ENCODE assay signal across 33 mouse cellular contexts in genomic region chr17:85780477-85780876, GRCm38 (mm10).
"Had no signal": no experiment of that assay in that cellular context is flagged by ENCODE, and none has a peak within 500 bp of the region (broad histone marks: within the 10 kb centered on the region; RNA-seq: fewer than 3 reads in every experiment).

No protein-coding gene starts in this region.

- ATAC-seq: hindbrain, embryonic 16.5 days; hindbrain, postnatal 0 days; inflammation-experienced regulatory T-cells, adult 6 months; intestine, embryonic 15.5 days; intestine, embryonic 16.5 days; intestine, postnatal 0 days had no signal

- H3K9ac ChIP-seq: heart, embryonic 12.5 days; heart, embryonic 13.5 days; heart, embryonic 15.5 days; hindbrain, embryonic 12.5 days; hindbrain, embryonic 13.5 days; hindbrain, embryonic 15.5 days; intestine, embryonic 15.5 days; kidney, embryonic 15.5 days had no signal

- H3K36me3 ChIP-seq: heart, embryonic 10.5 days; heart, embryonic 12.5 days; heart, embryonic 13.5 days; heart, embryonic 15.5 days; hindbrain, embryonic 10.5 days; hindbrain, embryonic 12.5 days; hindbrain, embryonic 13.5 days; hindbrain, embryonic 15.5 days; intestine, embryonic 15.5 days; kidney, embryonic 15.5 days had no signal

- DNase-seq: heart, postnatal 10 days; heart, postnatal 14 days; heart, postnatal 36 days; heart, postnatal 4 days; kidney, adult 11 months; kidney, adult 18-20 months; kidney, adult 2 months; kidney, adult 8-10 months; kidney, adult 9 months; kidney, postnatal 10 days; kidney, postnatal 25 days; kidney, postnatal 36 days; kidney, postnatal 4 days; layer of hippocampus, adult 9-11 months; layer of hippocampus, postnatal 36 days had no signal

- H3K9me3 ChIP-seq: heart, embryonic 10.5 days; heart, embryonic 12.5 days; heart, embryonic 13.5 days; heart, embryonic 15.5 days; hindbrain, embryonic 10.5 days; hindbrain, embryonic 12.5 days; hindbrain, embryonic 13.5 days; hindbrain, embryonic 15.5 days; intestine, embryonic 15.5 days; kidney, embryonic 15.5 days had no signal

- H3K4me3 ChIP-seq: heart, embryonic 10.5 days; heart, embryonic 12.5 days; heart, embryonic 13.5 days; heart, embryonic 15.5 days; hindbrain, embryonic 10.5 days; hindbrain, embryonic 12.5 days; hindbrain, embryonic 13.5 days; hindbrain, embryonic 15.5 days; intestine, embryonic 15.5 days; kidney, embryonic 15.5 days; layer of hippocampus, adult 2 months had no signal

- H3K27me3 ChIP-seq: intestine, embryonic 15.5 days had no signal

- H3K4me1 ChIP-seq: heart, embryonic 12.5 days; heart, embryonic 13.5 days; heart, embryonic 15.5 days; hindbrain, embryonic 13.5 days had no signal

- H3K4me2 ChIP-seq: heart, embryonic 11.5 days; heart, embryonic 12.5 days; heart, embryonic 13.5 days; heart, embryonic 15.5 days; hindbrain, embryonic 12.5 days; hindbrain, embryonic 13.5 days; hindbrain, embryonic 15.5 days; intestine, embryonic 15.5 days; kidney, embryonic 15.5 days had no signal

- H3K27ac ChIP-seq: heart, embryonic 10.5 days; heart, embryonic 13.5 days; heart, embryonic 15.5 days; hindbrain, embryonic 10.5 days; hindbrain, embryonic 12.5 days; hindbrain, embryonic 13.5 days; hindbrain, embryonic 15.5 days; hindbrain, postnatal 0 days; intestine, embryonic 15.5 days; kidney, embryonic 15.5 days; kidney, postnatal 0 days; layer of hippocampus, adult 2 months had no signal
